ENCODE assay signal across 8 mouse cellular contexts in the genomic region with DNA sequence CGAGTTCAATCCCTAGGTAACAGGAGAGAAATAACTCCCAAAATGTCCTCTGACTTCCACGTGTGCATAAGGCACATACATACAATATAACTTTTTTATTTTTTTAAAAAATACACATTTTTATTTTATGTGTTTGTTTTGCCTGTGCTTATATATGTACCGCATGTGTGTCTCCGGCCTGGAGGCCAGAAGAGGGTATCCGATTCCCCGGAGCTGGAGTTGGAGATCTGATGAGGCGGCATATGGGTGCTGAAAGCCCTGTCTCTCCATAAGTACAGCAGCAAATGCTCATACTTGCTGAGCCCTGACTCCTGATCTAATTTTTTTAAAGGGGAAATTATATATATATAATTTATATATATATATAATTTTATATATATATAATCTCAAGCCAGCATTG.
DNase-seq lines count a peak whose midpoint lies in the region; ATAC-seq lines count a peak whose summit lies in the region.

No protein-coding gene starts in this region.

- no peak overlapping the region for H3K4me3 ChIP-seq in heart, embryonic 16.5 days (ENCODE audit: low read length)
- peak overlapping the region; percentile 53 for H3K4me3 ChIP-seq in megakaryocyte, embryonic 14.5 days (replicated peaks)
- H3K4me3 ChIP-seq in limb, embryonic 13.5 days, result no peak overlapping the region

- no peaks in the 10 kb centered on the region for H3K36me3 ChIP-seq in heart, embryonic 16.5 days (ENCODE audit: control insufficient read depth, insufficient read depth)
- no peaks in the 10 kb centered on the region for H3K36me3 ChIP-seq in megakaryocyte, embryonic 14.5 days (replicated peaks; ENCODE audit: low read length)
- no peaks in the 10 kb centered on the region for H3K36me3 ChIP-seq in limb, embryonic 13.5 days

- no peak for DNase-seq in heart, adult 18-20 months
- no peak for DNase-seq in right cerebral cortex, postnatal 4 days
- DNase-seq in spleen, postnatal 14 days (ENCODE audit: low spot score in 2 of 2), result no peak
- DNase-seq in B cell, adult 2 months, result no peak

- H3K9ac ChIP-seq in heart, embryonic 16.5 days (ENCODE audit: low read length), result no peak overlapping the region
- no peak overlapping the region for H3K9ac ChIP-seq in limb, embryonic 13.5 days

- no peak overlapping the region for H3K4me2 ChIP-seq in heart, embryonic 16.5 days (ENCODE audit: low read depth, low read length)
- no peak overlapping the region for H3K4me2 ChIP-seq in limb, embryonic 13.5 days (replicated peaks)

- WGBS in heart, embryonic 16.5 days, result 81% methylated on average over 7 of the region's 7 CpGs
- 78% methylated on average over 7 of the region's 7 CpGs for WGBS in limb, embryonic 13.5 days

- H3K27ac ChIP-seq in heart, embryonic 16.5 days (ENCODE audit: low read length), result peak overlapping the region; percentile 98
- peak overlapping the region; percentile 76; the same call in 1 of the 2 replicates for H3K27ac ChIP-seq in limb, embryonic 13.5 days

- no peak for ATAC-seq in heart, embryonic 16.5 days (replicated peaks; ENCODE audit: extremely low read depth, insufficient read depth, low FRiP score)
- ATAC-seq in megakaryocyte, adult 5-6 weeks (ENCODE audit: poor library complexity, severe bottlenecking), result no peak
- no peak for ATAC-seq in limb, embryonic 13.5 days (ENCODE audit: low FRiP score, low read depth)

- H3K4me1 ChIP-seq in heart, embryonic 16.5 days (ENCODE audit: control insufficient read depth, insufficient read depth, low read length), result peaks cover 63% of the 10 kb centered on the region
- peaks cover 89% of the 10 kb centered on the region for H3K4me1 ChIP-seq in megakaryocyte, embryonic 14.5 days
- H3K4me1 ChIP-seq in limb, embryonic 13.5 days, result peaks cover 59% of the 10 kb centered on the region

- H3K9me3 ChIP-seq in heart, embryonic 16.5 days (replicated peaks; ENCODE audit: control insufficient read depth, low read length), result no peaks in the 10 kb centered on the region
- no peaks in the 10 kb centered on the region for H3K9me3 ChIP-seq in megakaryocyte, embryonic 14.5 days
- no peaks in the 10 kb centered on the region for H3K9me3 ChIP-seq in limb, embryonic 13.5 days

- H3K27me3 ChIP-seq in heart, embryonic 16.5 days (ENCODE audit: control insufficient read depth, insufficient read depth, low read length), result no peaks in the 10 kb centered on the region
- no peaks in the 10 kb centered on the region for H3K27me3 ChIP-seq in megakaryocyte, embryonic 14.5 days (replicated peaks)
- no peaks in the 10 kb centered on the region for H3K27me3 ChIP-seq in limb, embryonic 13.5 days
